Comparison of ENCODE assay signal across 14 mouse cellular contexts in the genomic region with DNA sequence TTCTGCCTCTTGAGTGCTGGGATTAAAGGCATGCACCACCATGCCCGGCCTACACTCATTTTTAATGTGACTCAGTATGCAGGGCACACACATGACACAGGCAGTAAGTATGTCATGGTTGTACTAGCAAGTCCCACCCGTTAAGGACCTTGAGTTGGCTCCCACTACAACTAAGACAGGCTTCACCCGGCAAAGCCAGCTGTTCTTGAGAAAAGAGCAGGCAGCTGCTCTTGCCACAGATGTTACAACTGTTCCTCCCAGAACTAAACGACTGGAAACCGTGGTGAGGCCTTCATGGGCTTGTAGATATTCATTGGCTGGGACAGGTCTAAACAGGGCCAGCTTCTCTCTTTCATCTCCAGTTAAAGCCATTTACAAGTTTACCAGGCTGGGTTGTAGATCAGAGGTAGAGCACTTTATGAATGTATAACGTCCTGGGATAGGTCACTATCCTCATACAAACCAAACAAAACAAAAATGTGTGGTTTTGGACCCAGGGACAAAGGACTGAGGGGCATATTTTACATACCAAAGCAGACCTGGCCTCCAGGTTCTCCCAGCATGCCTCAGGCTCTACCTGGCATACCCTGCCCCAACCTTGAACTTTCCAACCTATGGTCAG.
"Had no signal": no experiment of that assay in that cellular context is flagged by ENCODE, and none has a peak within 500 bp of the region (broad histone marks: within the 10 kb centered on the region; RNA-seq: fewer than 3 reads in every experiment).

No protein-coding gene starts in this region.

- H3K4me2 ChIP-seq: limb, embryonic 15.5 days; liver, embryonic 12.5 days; lung, embryonic 14.5 days; midbrain, embryonic 15.5 days; neural tube, embryonic 12.5 days had no signal

- H3K4me3 ChIP-seq: layer of hippocampus, adult 2 months; limb, embryonic 15.5 days; liver, embryonic 12.5 days; midbrain, embryonic 10.5 days; midbrain, embryonic 15.5 days; neural tube, embryonic 12.5 days had no signal

- H3K27me3 ChIP-seq: limb, embryonic 15.5 days; midbrain, embryonic 15.5 days; neural tube, embryonic 12.5 days had no signal

- ATAC-seq: liver, embryonic 12.5 days; midbrain, embryonic 15.5 days had no signal

- H3K9ac ChIP-seq: limb, embryonic 15.5 days; liver, embryonic 12.5 days; lung, embryonic 14.5 days; midbrain, embryonic 15.5 days; neural tube, embryonic 12.5 days had no signal

- DNase-seq: kidney, adult 18-20 months; kidney, postnatal 10 days; kidney, postnatal 4 days; left cerebral cortex, postnatal 4 days; lung, embryonic 14.5 days; lung, postnatal 14 days; right cerebral cortex, postnatal 4 days; spleen, adult 18-20 months had no signal

- H3K9me3 ChIP-seq: limb, embryonic 15.5 days; liver, embryonic 12.5 days; midbrain, embryonic 15.5 days had no signal

- H3K27ac ChIP-seq: layer of hippocampus, adult 2 months; limb, embryonic 15.5 days; liver, embryonic 12.5 days; midbrain, embryonic 10.5 days; midbrain, embryonic 15.5 days; neural tube, embryonic 12.5 days had no signal

- H3K36me3 ChIP-seq: limb, embryonic 15.5 days; liver, embryonic 12.5 days; midbrain, embryonic 10.5 days; midbrain, embryonic 15.5 days; neural tube, embryonic 12.5 days had no signal

- H3K4me1 ChIP-seq: limb, embryonic 15.5 days; midbrain, embryonic 15.5 days; neural tube, embryonic 12.5 days had no signal
